Mouse (Mus musculus) cerebellum, adult 9-10 months (tissue): ENCODE measurements around the gene Vps37c.

Experiments
- DNase-seq: peaks from one replicate; pipeline ENCODE4 v3.0.0; 2022

Gene Vps37c

GRCm38 (mm10) chr19:10688537-10689352 lies at the start of gene Vps37c:
Gene Vps37c (plus strand): TSS chr19:10688735.
- DNase-seq, result peak; percentile 95

GRCm38 (mm10) chr19:10640080-10640479 lies 48.5 kb upstream of the Vps37c start:
- DNase-seq, result no peak

- no peak for DNase-seq
Measured at GRCm38 (mm10) chr19:10640589-10641378, 47.8 kb upstream of the Vps37c start.

GRCm38 (mm10) chr19:10645616-10646015 lies 42.9 kb upstream of the Vps37c start:
- no peak for DNase-seq

GRCm38 (mm10) chr19:10648156-10648555 lies 40.4 kb upstream of the Vps37c start:
- no peak for DNase-seq

GRCm38 (mm10) chr19:10656058-10656457 lies 32.5 kb upstream of the Vps37c start:
- DNase-seq, result no peak

- no peak for DNase-seq
Measured at GRCm38 (mm10) chr19:10657742-10658141, 30.8 kb upstream of the Vps37c start.

- DNase-seq, result no peak
Measured at GRCm38 (mm10) chr19:10658406-10658805, 30.1 kb upstream of the Vps37c start.

GRCm38 (mm10) chr19:10661373-10661772 lies 27.2 kb upstream of the Vps37c start:
- no peak for DNase-seq

- DNase-seq, result no peak
Measured at GRCm38 (mm10) chr19:10661919-10662318, 26.6 kb upstream of the Vps37c start.

GRCm38 (mm10) chr19:10662665-10663064 lies 25.9 kb upstream of the Vps37c start:
- no peak for DNase-seq

GRCm38 (mm10) chr19:10665093-10665492 lies 23.4 kb upstream of the Vps37c start:
- no peak for DNase-seq

- peak; percentile 79 for DNase-seq
Measured at GRCm38 (mm10) chr19:10665499-10665898, 23.0 kb upstream of the Vps37c start.

- DNase-seq, result no peak
Measured at GRCm38 (mm10) chr19:10671319-10671718, 17.2 kb upstream of the Vps37c start.

- no peak for DNase-seq
Measured at GRCm38 (mm10) chr19:10671854-10672417, 16.6 kb upstream of the Vps37c start.

GRCm38 (mm10) chr19:10673275-10673674 lies 15.3 kb upstream of the Vps37c start:
- DNase-seq, result no peak

- peak; percentile 27 for DNase-seq
Measured at GRCm38 (mm10) chr19:10676656-10677055, 11.9 kb upstream of the Vps37c start.

- DNase-seq, result peak; percentile 94
Measured at GRCm38 (mm10) chr19:10677915-10678771, 10.4 kb upstream of the Vps37c start, which contains the start of gene Pga5. Gene Pga5 (minus strand): TSS chr19:10678071.

GRCm38 (mm10) chr19:10678772-10679067 lies 9.8 kb upstream of the Vps37c start:
- no peak for DNase-seq

- DNase-seq, result peak; percentile 23
Measured at GRCm38 (mm10) chr19:10681571-10681970, 7.0 kb upstream of the Vps37c start.

- DNase-seq, result peak; percentile 30
Measured at GRCm38 (mm10) chr19:10685081-10685480, 3.5 kb upstream of the Vps37c start.

GRCm38 (mm10) chr19:10685727-10686126 lies 2.8 kb upstream of the Vps37c start:
- DNase-seq, result peak; percentile 28
